Mouse (Mus musculus) hindlimb bud, embryonic 11.5 days (tissue): Measurements from ENCODE around the gene Hspbap1.

Experiments
- DNase-seq: peaks from one replicate; pipeline ENCODE4 v3.0.0-alpha.2; 2012; ENCODE audit warnings: low read depth, low spot score; ENCODE audit errors: extremely low spot score

Hspbap1 gene

DNA sequence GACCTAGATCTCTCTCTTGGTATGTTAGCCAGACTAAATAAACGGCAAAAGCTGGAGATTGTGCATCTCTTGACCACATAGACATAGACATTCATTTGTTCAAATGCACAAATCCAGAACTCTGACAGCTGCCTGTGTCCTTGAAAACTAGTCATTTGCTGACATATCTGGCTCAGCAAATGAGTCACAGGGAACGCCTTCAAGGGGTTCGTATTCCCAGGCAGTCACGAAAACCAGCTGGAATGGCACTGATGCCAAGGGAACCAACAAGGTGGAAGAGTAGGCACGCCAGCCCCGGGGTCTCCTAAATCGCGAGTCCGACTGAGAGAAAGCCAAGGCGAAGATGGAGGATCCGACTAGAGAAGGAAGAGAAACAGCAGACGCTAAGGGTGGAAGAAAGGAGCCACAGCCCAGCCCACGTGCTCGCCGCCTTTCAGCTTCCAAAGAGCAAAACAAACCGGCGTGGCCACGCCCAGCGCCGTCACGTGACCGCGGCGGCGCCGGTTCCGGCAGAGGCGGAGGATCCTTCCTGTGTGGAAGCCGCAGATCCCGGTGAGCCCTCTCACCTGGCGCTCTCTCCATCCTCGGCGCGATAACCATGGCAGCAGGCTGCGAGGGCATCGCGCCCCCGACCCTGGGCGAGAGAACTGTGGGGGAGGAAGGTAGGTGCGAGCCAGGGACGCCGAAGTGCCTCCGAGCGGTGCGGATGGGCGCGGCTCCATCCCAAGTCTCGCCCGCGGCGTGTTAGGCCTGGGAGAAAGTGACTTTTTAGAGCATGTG is at the start of gene Hspbap1:
Gene Hspbap1, plus strand, starts transcription at position 498 of the 780 bp plus-strand sequence.
- DNase-seq = no peak

GRCm38 (mm10) chr16:35724561-35724960 is 45.6 kb upstream of the Hspbap1 start:
- DNase-seq = no peak

GRCm38 (mm10) chr16:35726601-35727000 is 43.6 kb upstream of the Hspbap1 start:
- DNase-seq = no peak

- no peak for DNase-seq
Measured at GRCm38 (mm10) chr16:35729151-35729738, 40.9 kb upstream of the Hspbap1 start.

DNA sequence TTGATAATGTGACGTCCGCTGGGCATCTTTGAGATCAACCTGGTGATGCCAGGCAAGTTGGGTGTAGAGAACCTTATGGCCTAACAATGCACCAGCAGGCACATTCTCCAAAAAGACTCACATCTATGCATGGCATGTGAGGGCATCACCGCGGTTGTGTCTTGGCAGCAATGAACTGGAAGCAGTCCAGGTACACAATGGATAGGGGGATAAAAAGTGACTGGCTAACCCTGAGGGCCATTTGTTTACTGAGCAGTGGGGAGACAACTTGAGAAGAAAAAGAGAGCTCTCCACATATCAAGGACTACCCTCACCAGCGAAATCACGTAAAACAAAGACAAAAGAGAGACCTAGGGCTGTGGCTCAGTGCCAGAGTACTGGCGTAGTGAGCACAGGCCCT is 38.1 kb upstream of the Hspbap1 start:
- DNase-seq = no peak

DNA sequence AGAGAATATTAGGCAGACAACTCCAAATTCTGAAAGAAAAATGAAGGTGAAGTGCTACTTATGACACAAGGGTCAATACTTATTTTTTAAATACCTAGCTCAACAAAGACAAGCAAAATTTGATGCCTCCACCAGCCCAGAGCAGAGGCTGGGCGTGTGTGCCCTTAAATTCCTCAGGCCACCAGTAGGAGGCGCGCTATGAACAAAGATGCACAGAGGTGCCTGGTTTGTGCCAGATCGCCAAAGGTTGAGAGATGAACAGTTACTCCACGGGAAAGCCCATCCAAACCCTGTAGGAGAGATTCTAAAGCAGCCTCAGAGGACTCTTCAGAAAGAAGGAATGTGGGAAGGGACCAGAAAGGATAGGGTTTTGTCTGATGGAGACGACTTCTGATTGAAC is 36.1 kb upstream of the Hspbap1 start:
- DNase-seq = peak; percentile 26

DNA sequence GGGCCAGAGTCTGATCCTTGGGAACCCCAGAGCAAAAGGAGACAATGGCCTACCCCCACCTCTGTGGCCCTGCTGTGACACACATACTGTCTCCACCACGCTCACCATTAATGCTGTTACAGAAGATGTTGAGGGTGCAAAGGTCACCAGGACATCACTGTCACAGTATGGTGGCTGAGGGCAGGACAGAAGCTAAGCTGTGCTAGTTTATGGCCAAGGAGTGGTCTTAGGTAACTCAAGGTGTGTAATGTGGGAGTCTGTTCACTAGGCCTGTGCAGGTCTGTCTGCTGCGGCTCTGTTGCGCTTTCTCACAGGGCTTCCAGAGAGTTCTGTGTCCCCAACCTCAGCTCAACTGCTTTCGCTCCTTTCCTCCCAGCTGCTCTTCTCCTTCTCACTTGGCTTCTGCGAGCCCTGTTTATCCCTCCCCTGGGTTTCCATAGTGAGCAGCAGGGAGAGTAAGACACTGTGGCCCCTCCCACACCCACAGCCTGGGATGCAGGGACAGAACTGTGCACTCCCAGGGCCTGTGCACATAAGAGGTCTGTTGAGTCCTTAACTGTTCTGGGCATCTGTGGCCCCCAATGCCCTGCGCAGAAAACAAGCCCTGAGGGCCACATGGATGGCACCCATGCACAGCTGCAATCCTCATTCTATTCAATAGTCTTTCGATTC is 31.9 kb upstream of the Hspbap1 start:
- no peak for DNase-seq

- no peak for DNase-seq
Measured at GRCm38 (mm10) chr16:35739548-35739947, 30.6 kb upstream of the Hspbap1 start.

DNA sequence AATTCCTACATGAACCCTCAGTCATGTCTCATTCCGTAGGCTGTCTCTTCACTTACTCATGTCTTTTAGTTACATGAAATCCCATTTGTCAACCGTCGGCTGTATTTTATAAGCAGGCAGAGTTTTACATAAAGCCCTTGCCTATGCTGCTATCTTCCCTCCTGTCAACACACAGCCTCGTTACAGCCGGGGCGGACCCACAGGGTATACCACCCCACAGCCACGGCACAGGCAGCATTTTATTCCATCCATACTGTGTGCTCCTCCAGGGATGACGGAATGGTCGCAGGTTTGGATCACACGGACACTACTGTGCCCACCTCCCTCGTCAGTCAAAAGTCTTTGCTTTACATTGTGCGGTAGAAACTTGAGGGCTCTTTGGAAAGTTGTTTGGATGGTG is 29.8 kb upstream of the Hspbap1 start:
- DNase-seq = no peak

GRCm38 (mm10) chr16:35740943-35741342 is 29.2 kb upstream of the Hspbap1 start:
- no peak for DNase-seq

DNA sequence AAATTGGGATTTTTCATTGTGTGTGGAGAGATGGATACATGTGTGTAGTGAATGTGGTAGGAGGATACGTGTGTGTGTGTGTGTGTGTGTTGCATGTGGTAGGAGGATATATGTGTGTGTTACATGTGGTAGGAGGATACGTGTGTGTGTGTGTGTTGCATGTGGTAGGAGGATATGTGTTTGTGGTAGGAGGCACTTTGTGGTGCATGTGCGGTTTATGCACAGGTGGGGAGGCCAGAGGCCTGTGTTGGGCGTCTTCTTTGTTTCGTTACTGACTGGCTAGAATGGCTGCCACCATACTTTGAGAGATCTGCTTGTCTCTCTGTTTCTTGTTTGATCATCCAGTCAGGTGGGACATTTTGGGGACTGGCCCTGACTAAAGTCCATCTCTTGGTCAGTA is 28.6 kb upstream of the Hspbap1 start:
- DNase-seq = no peak

DNA sequence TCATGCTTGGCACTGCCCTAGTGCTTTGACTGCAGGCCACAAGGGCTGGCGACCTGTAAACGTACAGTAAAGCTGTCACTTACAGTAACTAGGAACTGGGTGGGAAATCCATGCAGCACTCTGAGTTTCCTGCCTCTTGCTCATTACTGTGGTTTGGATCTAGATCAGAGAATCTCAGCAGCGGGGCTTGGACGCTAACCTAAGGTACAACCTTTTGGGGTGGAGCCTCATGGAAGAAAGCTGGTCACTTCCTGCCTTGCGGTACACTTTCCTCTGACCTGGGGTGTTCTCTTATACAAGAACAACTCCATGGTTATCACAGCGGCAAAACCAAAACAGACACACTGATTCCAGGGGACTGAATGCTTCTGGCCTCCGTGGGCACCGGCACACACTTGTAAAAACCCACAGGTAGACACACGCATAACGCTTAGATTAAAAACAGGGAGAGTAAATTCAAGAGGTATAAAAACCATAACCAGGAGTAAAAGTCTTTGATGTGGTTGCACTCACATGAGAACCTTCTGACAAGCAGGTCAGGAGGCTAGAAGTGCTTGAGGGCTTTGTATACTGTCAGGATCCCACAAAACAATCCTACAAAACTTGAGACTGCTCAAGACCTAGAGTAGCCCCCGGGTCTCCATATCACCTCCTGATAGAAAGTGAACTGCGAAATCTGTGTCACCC is 27.8 kb upstream of the Hspbap1 start:
- DNase-seq = no peak

DNA sequence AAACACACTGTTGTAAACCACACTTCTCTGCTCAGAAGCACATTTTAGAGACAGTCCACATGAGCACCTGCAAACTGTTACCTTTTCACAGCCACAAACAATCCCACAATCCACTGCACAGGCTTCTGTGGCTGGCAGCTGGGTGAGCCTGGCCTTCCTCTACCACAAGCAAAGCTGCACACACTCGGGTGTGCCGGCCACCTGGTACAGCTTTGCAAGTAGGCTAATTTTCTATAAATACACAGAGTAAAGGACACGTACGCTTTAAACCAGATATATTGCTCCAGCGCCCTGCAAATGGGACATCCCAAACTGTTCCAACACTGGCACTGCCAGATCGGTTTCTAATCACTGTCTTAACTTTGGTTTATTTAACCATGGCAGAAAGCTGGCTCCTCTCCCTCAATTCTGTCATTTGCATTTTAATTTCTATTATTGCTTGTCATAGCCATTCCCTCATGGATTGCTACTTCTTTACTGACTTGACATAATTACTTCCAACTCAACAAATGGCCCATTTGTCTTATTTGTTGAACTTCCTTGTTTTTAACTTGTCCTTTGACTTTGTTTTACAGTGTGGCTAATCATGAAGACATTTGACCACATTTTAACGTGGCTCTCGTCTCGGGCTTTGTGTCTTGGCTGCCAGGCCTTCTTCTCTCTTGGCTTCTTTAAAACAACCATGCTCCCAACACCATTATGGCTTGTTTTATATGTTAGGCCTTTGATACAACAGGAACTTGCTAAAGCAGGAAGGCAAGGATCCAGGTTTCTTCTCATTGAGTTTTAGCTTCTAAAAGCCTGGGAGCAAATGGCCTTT is 22.5 kb upstream of the Hspbap1 start:
- DNase-seq = no peak

- DNase-seq = no peak
Measured at GRCm38 (mm10) chr16:35748237-35748603, 22.0 kb upstream of the Hspbap1 start.

DNA sequence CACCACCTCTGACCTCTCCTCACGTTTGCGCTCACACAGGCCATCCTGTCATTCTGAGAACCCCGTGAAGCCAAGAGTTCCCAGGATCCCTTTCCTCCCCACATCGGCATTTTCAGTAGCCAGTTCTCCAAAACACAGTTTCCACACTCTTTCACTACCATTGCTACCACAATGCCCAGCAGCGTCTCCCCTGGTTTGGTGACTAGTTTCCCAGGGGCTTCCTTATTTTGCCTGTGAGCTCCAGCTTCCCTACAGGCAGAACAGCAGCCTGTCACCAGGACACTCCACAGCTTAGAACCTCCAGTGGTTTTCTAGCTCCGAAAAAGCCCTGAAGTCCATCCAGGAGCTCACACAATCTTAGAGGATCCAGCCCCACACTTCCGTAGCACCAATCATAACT is 20.8 kb upstream of the Hspbap1 start:
- DNase-seq = no peak

GRCm38 (mm10) chr16:35751841-35752240 is 18.3 kb upstream of the Hspbap1 start:
- DNase-seq = no peak

DNA sequence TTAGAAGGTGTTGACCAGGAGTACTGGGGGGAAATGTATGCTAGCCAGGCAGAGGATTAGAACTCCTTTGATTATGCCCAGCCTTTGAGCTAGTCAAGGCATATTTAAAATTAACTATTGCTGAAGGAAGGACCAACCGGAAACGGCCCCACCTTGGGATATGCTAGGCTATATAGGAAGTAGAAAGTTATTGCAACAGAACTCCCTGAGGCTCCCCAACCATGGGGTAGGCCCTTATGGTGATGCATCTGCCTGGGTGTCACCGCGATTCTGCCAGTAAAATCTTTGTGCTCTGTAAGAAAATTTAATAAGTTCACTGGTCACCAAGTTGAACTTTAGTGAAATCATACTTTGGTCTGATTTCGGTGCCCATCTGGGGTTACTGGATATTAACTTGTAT is 16.2 kb upstream of the Hspbap1 start:
- DNase-seq = no peak

- no peak for DNase-seq
Measured at GRCm38 (mm10) chr16:35755502-35756334, 14.5 kb upstream of the Hspbap1 start.

- DNase-seq = no peak
Measured at GRCm38 (mm10) chr16:35756697-35757096, 13.5 kb upstream of the Hspbap1 start.

DNA sequence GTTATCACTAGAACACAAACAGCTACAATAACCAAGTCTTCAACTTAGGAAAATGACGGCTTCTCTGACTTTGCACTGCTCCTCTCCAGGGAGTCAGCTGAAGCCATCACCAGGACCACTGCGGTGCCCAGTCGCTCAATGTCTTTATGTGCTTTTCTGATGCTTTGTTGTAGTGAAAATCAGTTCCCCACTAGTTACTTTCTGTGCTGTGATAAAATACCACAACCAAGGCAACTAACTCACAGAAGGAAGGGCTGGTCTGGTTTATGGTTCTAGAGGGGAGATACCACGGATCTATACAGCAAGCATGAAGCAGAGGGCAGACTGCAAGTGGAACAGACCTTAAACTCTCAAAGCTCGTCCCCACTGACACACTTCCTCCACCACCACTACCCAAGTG is 10.8 kb upstream of the Hspbap1 start:
- DNase-seq = no peak
